Mouse (Mus musculus) G1E-ER4 (cell line): ENCODE data around the gene Cyp2w1. TPM values are rescaled to one million over a fixed set of nuclear protein-coding genes. Genes with fewer than 3 reads are reported as not detected.

ENCODE experiments used
- GATA1 ChIP-seq: IDR thresholded peaks from one replicate; pipeline ENCODE4 v1.8.0; 2012; ENCODE audit warnings: low read length, inconsistent platforms
- polyA plus RNA-seq: library from polyadenylated mRNA; stranded (reverse); fragments of >175 nt; gene quantifications from 2 replicates; pipeline ENCODE4 v1.2.3, GENCODE M21; 2012

Cyp2w1 gene
- polyA plus RNA-seq, 1 experiment = not detected

- TF ChIP-seq GATA1 = no peak
Measured at GRCm38 (mm10) chr5:139326111-139326696, 26.2 kb upstream of the Cyp2w1 start.

GRCm38 (mm10) chr5:139326986-139327633 lies 25.3 kb upstream of the Cyp2w1 start:
- no peak for TF ChIP-seq GATA1

GRCm38 (mm10) chr5:139327634-139328020 lies 24.8 kb upstream of the Cyp2w1 start:
- TF ChIP-seq GATA1 = no peak

GRCm38 (mm10) chr5:139330766-139331165 lies 21.7 kb upstream of the Cyp2w1 start:
- no peak for TF ChIP-seq GATA1

GRCm38 (mm10) chr5:139331742-139332141 lies 20.7 kb upstream of the Cyp2w1 start:
- no peak for TF ChIP-seq GATA1

GRCm38 (mm10) chr5:139332590-139333272 lies 19.7 kb upstream of the Cyp2w1 start:
- TF ChIP-seq GATA1 = no peak

GRCm38 (mm10) chr5:139333301-139334013 lies 19.0 kb upstream of the Cyp2w1 start:
- TF ChIP-seq GATA1 = no peak

GRCm38 (mm10) chr5:139335634-139336033 lies 16.8 kb upstream of the Cyp2w1 start:
- TF ChIP-seq GATA1 = no peak

- no peak for TF ChIP-seq GATA1
Measured at GRCm38 (mm10) chr5:139337826-139338370, 14.5 kb upstream of the Cyp2w1 start.

- TF ChIP-seq GATA1 = no peak
Measured at GRCm38 (mm10) chr5:139338403-139338802, 14.0 kb upstream of the Cyp2w1 start.

- no peak for TF ChIP-seq GATA1
Measured at GRCm38 (mm10) chr5:139338891-139339290, 13.5 kb upstream of the Cyp2w1 start.

GRCm38 (mm10) chr5:139344021-139344686 lies 8.3 kb upstream of the Cyp2w1 start:
- no peak for TF ChIP-seq GATA1

GRCm38 (mm10) chr5:139344687-139345363 lies 7.6 kb upstream of the Cyp2w1 start:
- TF ChIP-seq GATA1 = no peak

GRCm38 (mm10) chr5:139345364-139345714 lies 7.1 kb upstream of the Cyp2w1 start:
- no peak for TF ChIP-seq GATA1

GRCm38 (mm10) chr5:139347225-139347624 lies 5.2 kb upstream of the Cyp2w1 start:
- no peak for TF ChIP-seq GATA1
